Mouse (Mus musculus): ENCODE data around the gene Tssk1. TPM values are rescaled to one million over a fixed set of nuclear protein-coding genes. Genes with fewer than 3 reads are reported as not detected.
A peak's percentile ranks its signal among the peaks of the same experiment; 100 is the strongest.

The Tssk1 gene
- total and polyA plus RNA-seq, 3 experiments: 0.16 TPM; not detected in 2

DNA sequence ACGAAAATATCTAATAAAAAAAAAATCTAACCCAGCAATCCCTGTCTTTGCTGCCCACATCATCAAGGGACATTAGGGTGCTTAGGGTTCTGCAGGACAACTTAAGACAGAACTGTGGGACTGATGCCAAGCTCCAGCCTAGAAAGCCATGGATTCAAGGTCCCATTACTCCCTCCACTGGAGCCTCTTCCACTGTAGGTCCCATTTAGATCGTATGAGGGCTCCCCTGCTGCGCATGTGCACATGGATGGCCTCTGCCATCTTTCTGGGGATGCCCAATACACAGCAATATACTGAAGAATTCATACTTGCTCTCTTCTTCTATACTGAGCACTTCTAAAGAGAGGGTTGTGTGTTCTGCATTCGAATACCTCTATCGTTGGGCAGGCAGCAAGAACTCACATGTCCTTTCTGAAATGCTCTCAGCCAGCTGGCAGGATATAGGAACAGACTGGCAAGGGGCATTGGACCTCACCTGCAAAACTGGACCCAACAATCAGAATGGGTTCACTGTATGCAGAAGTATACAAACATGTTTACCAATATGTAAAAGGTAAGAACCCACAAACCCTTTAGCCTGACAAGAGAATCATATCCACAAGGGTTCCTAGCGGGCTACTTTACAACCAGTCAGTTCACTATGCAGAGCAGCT is 4.2 kb upstream of the Tssk1 start:
- peak overlapping the region in 2 of 3 experiments; percentile 90 to 93 for H3K4me3 ChIP-seq (replicated peaks in 1 of 3; ENCODE audit: low read depth in 2 of 3, low read length in 2 of 3, poor library complexity in 1 of 3)
- dilution Hi-C loops (cut with MboI; ENCODE audit: extremely low pct_ligation_motif_present, extremely low pct_unique_long_range_greater_than_20kb, low sequenced_read_pairs) (no loop called here), in situ Hi-C loops (cut with MboI; ENCODE audit: low pct_ligation_motif_present, low pct_unique_long_range_greater_than_20kb, low sequenced_read_pairs) (no loop called here)
- H3K9ac ChIP-seq (ENCODE audit: insufficient read depth, low read depth): no peak overlapping the region
- H3K79me2 ChIP-seq (replicated peaks; ENCODE audit: control insufficient read depth, extremely low read depth, insufficient read depth, poor library complexity, severe bottlenecking): peaks cover 26% of the 10 kb centered on the region
- H3K27ac ChIP-seq (ENCODE audit: insufficient read depth, low read depth): no peak overlapping the region
- TF ChIP-seq BHLHE40 (IDR thresholded peaks at IDR 0.05; ENCODE audit: low read depth, low read length) (no peak), MEF2A (IDR thresholded peaks at IDR 0.05; ENCODE audit: borderline replicate concordance, low read depth, low read length) (no peak), RCOR1 (conservative IDR thresholded peaks at IDR 0.05; ENCODE audit: low read depth, low read length) (no peak), SIN3A (IDR thresholded peaks at IDR 0.05; ENCODE audit: low read length) (no peak), HCFC1 (IDR thresholded peaks at IDR 0.05; ENCODE audit: low read depth, low read length) (no peak), IRF4 (IDR thresholded peaks at IDR 0.05; ENCODE audit: low read depth, low read length) (no peak), NELFE (IDR thresholded peaks at IDR 0.05; ENCODE audit: low read depth, low read length) (no peak), ETS1 (conservative IDR thresholded peaks at IDR 0.05; ENCODE audit: low read depth, low read length) (no peak), ELF1 (IDR thresholded peaks at IDR 0.05; ENCODE audit: low read depth, low read length) (no peak), EP300 (IDR thresholded peaks at IDR 0.05; ENCODE audit: low read length) (no peak), MAFK (IDR thresholded peaks at IDR 0.05; ENCODE audit: insufficient replicate concordance, low read length) (no peak)
- peaks cover 4 to 26% of the 10 kb centered on the region in 2 experiments for H3K36me3 ChIP-seq (replicated peaks in 1 of 2; ENCODE audit: control insufficient read depth in 1 of 2, insufficient read depth in 1 of 2, low read length in 1 of 2)
- DNase-seq (ENCODE audit: extremely low read depth): no peak
- peak overlapping the region; percentile 41 for H3K4me2 ChIP-seq (ENCODE audit: insufficient read depth, low read depth, poor library complexity, severe bottlenecking)
- H3K27me3 ChIP-seq (replicated peaks): no peaks in the 10 kb centered on the region
- H3K4me1 ChIP-seq (ENCODE audit: control insufficient read depth in 1 of 2, insufficient read depth in 2 of 2): peaks cover 7 to 37% of the 10 kb centered on the region in 2 experiments
- no peaks in the 10 kb centered on the region for H3K9me3 ChIP-seq (replicated peaks; ENCODE audit: low read length)

DNA sequence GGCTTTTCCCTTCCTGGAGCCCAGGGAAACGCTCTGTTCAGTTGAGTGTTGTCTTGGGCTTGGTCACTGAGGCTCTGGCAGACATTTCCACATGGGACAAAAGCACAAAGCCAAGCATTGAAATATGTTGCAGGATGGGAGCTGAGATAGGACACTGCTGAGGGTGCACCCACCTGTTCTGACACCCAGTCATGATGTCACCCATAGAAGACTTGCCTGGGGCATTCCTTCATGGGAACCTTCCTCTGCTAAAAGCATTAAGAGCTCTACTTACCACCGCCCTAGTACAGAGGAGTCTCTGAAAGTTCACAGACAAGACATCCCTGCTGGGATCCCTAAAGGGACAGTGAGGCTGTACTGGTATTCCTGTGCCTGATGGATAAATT is 3.7 kb upstream of the Tssk1 start:
- peaks cover 4 to 21% of the 10 kb centered on the region in 2 experiments for H3K36me3 ChIP-seq (replicated peaks in 1 of 2; ENCODE audit: control insufficient read depth in 1 of 2, insufficient read depth in 1 of 2, low read length in 1 of 2)

More for the DNA sequence above, 3.7 kb upstream of the Tssk1 start:
- H3K27me3 ChIP-seq (replicated peaks): no peaks in the 10 kb centered on the region
- peak overlapping the region; percentile 90 to 98 (median 93) for H3K4me3 ChIP-seq (replicated peaks in 1 of 3; ENCODE audit: low read depth in 2 of 3, low read length in 2 of 3, poor library complexity in 1 of 3)
- peak overlapping the region; percentile 98 for H3K9ac ChIP-seq (ENCODE audit: insufficient read depth, low read depth)
- H3K4me1 ChIP-seq (ENCODE audit: control insufficient read depth in 1 of 2, insufficient read depth in 2 of 2): peaks cover 7 to 34% of the 10 kb centered on the region in 2 experiments
- peaks cover 26% of the 10 kb centered on the region for H3K79me2 ChIP-seq (replicated peaks; ENCODE audit: control insufficient read depth, extremely low read depth, insufficient read depth, poor library complexity, severe bottlenecking)
- dilution Hi-C loops (cut with MboI; ENCODE audit: extremely low pct_ligation_motif_present, extremely low pct_unique_long_range_greater_than_20kb, low sequenced_read_pairs): no loop called here
- no peak overlapping the region for H3K27ac ChIP-seq (ENCODE audit: insufficient read depth, low read depth)
- peak overlapping the region; percentile 41 for H3K4me2 ChIP-seq (ENCODE audit: insufficient read depth, low read depth, poor library complexity, severe bottlenecking)
- DNase-seq (ENCODE audit: extremely low read depth): no peak
- TF ChIP-seq TCF12 (IDR thresholded peaks at IDR 0.05; ENCODE audit: low read depth, low read length): no peak
- TF ChIP-seq RAD21 (IDR thresholded peaks at IDR 0.05; ENCODE audit: low read depth, low read length): no peak
- TF ChIP-seq JUN (IDR thresholded peaks at IDR 0.05; ENCODE audit: insufficient read depth, low read depth, low read length): no peak
- TF ChIP-seq KAT2A (IDR thresholded peaks at IDR 0.05; ENCODE audit: insufficient replicate concordance, low read length): no peak
- no peak for TF ChIP-seq MAX (IDR thresholded peaks at IDR 0.05; ENCODE audit: low read length)
- no peak for TF ChIP-seq USF1 (IDR thresholded peaks at IDR 0.05; ENCODE audit: low read depth, low read length)
- no peak for TF ChIP-seq ETS1 (conservative IDR thresholded peaks at IDR 0.05; ENCODE audit: low read depth, low read length)
- TF ChIP-seq RCOR1 (conservative IDR thresholded peaks at IDR 0.05; ENCODE audit: low read depth, low read length): no peak
- TF ChIP-seq IRF4 (IDR thresholded peaks at IDR 0.05; ENCODE audit: low read depth, low read length): no peak
- no peak for TF ChIP-seq ZMIZ1 (IDR thresholded peaks at IDR 0.05; ENCODE audit: low read depth, low read length)
- no peak for TF ChIP-seq JUND (conservative IDR thresholded peaks at IDR 0.05; ENCODE audit: low read depth, low read length)
- TF ChIP-seq ZKSCAN1 (IDR thresholded peaks at IDR 0.05; ENCODE audit: borderline replicate concordance, low read depth, low read length): no peak
- TF ChIP-seq E2F4 (IDR thresholded peaks at IDR 0.05; ENCODE audit: insufficient replicate concordance, low read depth, low read length): no peak
- no peak for TF ChIP-seq HCFC1 (IDR thresholded peaks at IDR 0.05; ENCODE audit: low read depth, low read length)
- TF ChIP-seq EP300 (IDR thresholded peaks at IDR 0.05; ENCODE audit: low read length): no peak
- no peak for TF ChIP-seq PAX5 (IDR thresholded peaks at IDR 0.05; ENCODE audit: low read length)
- TF ChIP-seq ZNF384 (IDR thresholded peaks at IDR 0.05; ENCODE audit: low read depth, low read length): no peak
- in situ Hi-C loops (cut with MboI; ENCODE audit: low pct_ligation_motif_present, low pct_unique_long_range_greater_than_20kb, low sequenced_read_pairs): no loop called here
- H3K9me3 ChIP-seq (replicated peaks; ENCODE audit: low read length): no peaks in the 10 kb centered on the region

All from CH12.LX (cell line).